Mouse (Mus musculus): ENCODE measurements at regions not wholly inside any gene's neighbourhood (a gene's known extent, or its start where the extent isn't known, plus 50 kb on each side); places are given as distances from the start of the nearest gene placed in this dataset.
A peak's percentile ranks its signal among the peaks of the same experiment; 100 is the strongest.
"Not testable (repeated sequence)": the region's sequence is repeated elsewhere in the genome, so short reads cannot be mapped to it uniquely, and the experiment has no call there.

- no peak overlapping the region for H3K27ac ChIP-seq (ENCODE audit: low read depth, low read length)
- no peaks in the 10 kb centered on the region for H3K27me3 ChIP-seq (ENCODE audit: control insufficient read depth, insufficient read depth, low read length)
- H3K9ac ChIP-seq (ENCODE audit: low read depth, low read length): no peak overlapping the region
- no peaks in the 10 kb centered on the region for H3K36me3 ChIP-seq (ENCODE audit: control insufficient read depth, insufficient read depth, low read length)
- DNase-seq (ENCODE audit: low spot score) (no peak), ATAC-seq (ENCODE audit: low FRiP score) (no peak)
- no peak overlapping the region for H3K4me2 ChIP-seq (replicated peaks; ENCODE audit: low read depth, low read length)
- H3K9me3 ChIP-seq (ENCODE audit: control insufficient read depth, low read length): no peaks in the 10 kb centered on the region
- no peaks in the 10 kb centered on the region for H3K4me1 ChIP-seq (replicated peaks; ENCODE audit: control insufficient read depth, insufficient read depth, low read length)
- H3K4me3 ChIP-seq (ENCODE audit: low read depth, low read length): no peak overlapping the region
These were observed 169.2 kb upstream of the Hddc2 start for GRCm38 (mm10) chr10:31143856-31144488.

- no peak for ATAC-seq (ENCODE audit: low FRiP score)
- Histone ChIP-seq H3K9me3 (ENCODE audit: control insufficient read depth, low read length) (no peaks in the 10 kb centered on the region), H3K9ac (ENCODE audit: low read depth, low read length) (no peak overlapping the region), H3K36me3 (ENCODE audit: control insufficient read depth, insufficient read depth, low read length) (no peaks in the 10 kb centered on the region), H3K27me3 (ENCODE audit: control insufficient read depth, insufficient read depth, low read length) (no peaks in the 10 kb centered on the region), H3K4me1 (replicated peaks; ENCODE audit: control insufficient read depth, insufficient read depth, low read length) (no peaks in the 10 kb centered on the region), H3K27ac (ENCODE audit: low read depth, low read length) (no peak overlapping the region), H3K4me3 (ENCODE audit: low read depth, low read length) (no peak overlapping the region), H3K4me2 (replicated peaks; ENCODE audit: low read depth, low read length) (no peak overlapping the region)
- 85% methylated on average over 3 of the region's 3 CpGs for WGBS
- DNase-seq (ENCODE audit: low spot score): no peak
These were observed 168.7 kb upstream of the Hddc2 start for GRCm38 (mm10) chr10:31144489-31144872.

GRCm38 (mm10) chr10:31173169-31173686, 140.0 kb upstream of the Hddc2 start:
- Histone ChIP-seq H3K27me3 (ENCODE audit: control insufficient read depth, insufficient read depth, low read length) (no peaks in the 10 kb centered on the region), H3K4me3 (ENCODE audit: low read depth, low read length) (no peak overlapping the region), H3K4me1 (replicated peaks; ENCODE audit: control insufficient read depth, insufficient read depth, low read length) (no peaks in the 10 kb centered on the region), H3K9ac (ENCODE audit: low read depth, low read length) (no peak overlapping the region), H3K27ac (ENCODE audit: low read depth, low read length) (no peak overlapping the region), H3K36me3 (ENCODE audit: control insufficient read depth, insufficient read depth, low read length) (no peaks in the 10 kb centered on the region), H3K9me3 (ENCODE audit: control insufficient read depth, low read length) (no peaks in the 10 kb centered on the region), H3K4me2 (replicated peaks; ENCODE audit: low read depth, low read length) (no peak overlapping the region)
- 37% methylated on average over 15 of the region's 15 CpGs for WGBS
- DNase-seq (ENCODE audit: low spot score): peak; percentile 14
- ATAC-seq (ENCODE audit: low FRiP score): peak; percentile 47; the same call in 1 of the 2 replicates

GRCm38 (mm10) chr10:31189577-31189976, 123.6 kb upstream of the Hddc2 start:
- no peak for ATAC-seq (ENCODE audit: low FRiP score)
- no peaks in the 10 kb centered on the region for H3K36me3 ChIP-seq (ENCODE audit: control insufficient read depth, insufficient read depth, low read length)
- WGBS: 50% methylated on average over 1 of the region's 1 CpGs

GRCm38 (mm10) chr10:31212164-31212563, 101.0 kb upstream of the Hddc2 start:
- H3K9me3 ChIP-seq (ENCODE audit: control insufficient read depth, low read length); H3K4me3 ChIP-seq (ENCODE audit: low read depth, low read length); H3K27ac ChIP-seq (ENCODE audit: low read depth, low read length); H3K9ac ChIP-seq (ENCODE audit: low read depth, low read length); H3K27me3 ChIP-seq (ENCODE audit: control insufficient read depth, insufficient read depth, low read length); H3K4me1 ChIP-seq (replicated peaks; ENCODE audit: control insufficient read depth, insufficient read depth, low read length); H3K36me3 ChIP-seq (ENCODE audit: control insufficient read depth, insufficient read depth, low read length); DNase-seq (ENCODE audit: low spot score); ATAC-seq (ENCODE audit: low FRiP score); H3K4me2 ChIP-seq (replicated peaks; ENCODE audit: low read depth, low read length): not testable (repeated sequence)
- WGBS: 98% methylated on average over 8 of the region's 8 CpGs

More at GRCm38 (mm10) chr10:31189577-31189976, 123.6 kb upstream of the Hddc2 start:
- DNase-seq (ENCODE audit: low spot score): no peak
- H3K9me3 ChIP-seq (ENCODE audit: control insufficient read depth, low read length): no peaks in the 10 kb centered on the region
- no peak overlapping the region for H3K4me2 ChIP-seq (replicated peaks; ENCODE audit: low read depth, low read length)
- no peaks in the 10 kb centered on the region for H3K27me3 ChIP-seq (ENCODE audit: control insufficient read depth, insufficient read depth, low read length)
- H3K9ac ChIP-seq (ENCODE audit: low read depth, low read length): no peak overlapping the region
- no peaks in the 10 kb centered on the region for H3K4me1 ChIP-seq (replicated peaks; ENCODE audit: control insufficient read depth, insufficient read depth, low read length)
- no peak overlapping the region for H3K27ac ChIP-seq (ENCODE audit: low read depth, low read length)
- no peak overlapping the region for H3K4me3 ChIP-seq (ENCODE audit: low read depth, low read length)

GRCm38 (mm10) chr10:31212778-31213454, 100.3 kb upstream of the Hddc2 start:
- Histone ChIP-seq H3K4me3 (ENCODE audit: low read depth, low read length) (no peak overlapping the region), H3K9ac (ENCODE audit: low read depth, low read length) (no peak overlapping the region), H3K27me3 (ENCODE audit: control insufficient read depth, insufficient read depth, low read length) (no peaks in the 10 kb centered on the region), H3K4me1 (replicated peaks; ENCODE audit: control insufficient read depth, insufficient read depth, low read length) (no peaks in the 10 kb centered on the region), H3K27ac (ENCODE audit: low read depth, low read length) (no peak overlapping the region), H3K9me3 (ENCODE audit: control insufficient read depth, low read length) (no peaks in the 10 kb centered on the region), H3K4me2 (replicated peaks; ENCODE audit: low read depth, low read length) (no peak overlapping the region), H3K36me3 (ENCODE audit: control insufficient read depth, insufficient read depth, low read length) (no peaks in the 10 kb centered on the region)
- ATAC-seq (ENCODE audit: low FRiP score) (no peak), DNase-seq (ENCODE audit: low spot score) (no peak)
- WGBS: 77% methylated on average over 2 of the region's 2 CpGs

GRCm38 (mm10) chr10:31221902-31222301, 91.3 kb upstream of the Hddc2 start:
- no peaks in the 10 kb centered on the region for H3K27me3 ChIP-seq (ENCODE audit: control insufficient read depth, insufficient read depth, low read length)
- no peak for ATAC-seq (ENCODE audit: low FRiP score)
- H3K27ac ChIP-seq (ENCODE audit: low read depth, low read length): no peak overlapping the region
- no peaks in the 10 kb centered on the region for H3K36me3 ChIP-seq (ENCODE audit: control insufficient read depth, insufficient read depth, low read length)
- WGBS: 75% methylated on average over 1 of the region's 1 CpGs
- no peak for DNase-seq (ENCODE audit: low spot score)
- no peaks in the 10 kb centered on the region for H3K9me3 ChIP-seq (ENCODE audit: control insufficient read depth, low read length)
- no peak overlapping the region for H3K9ac ChIP-seq (ENCODE audit: low read depth, low read length)
- H3K4me2 ChIP-seq (replicated peaks; ENCODE audit: low read depth, low read length): no peak overlapping the region
- no peak overlapping the region for H3K4me3 ChIP-seq (ENCODE audit: low read depth, low read length)
- H3K4me1 ChIP-seq (replicated peaks; ENCODE audit: control insufficient read depth, insufficient read depth, low read length): no peaks in the 10 kb centered on the region

- WGBS: 89% methylated on average over 3 of the region's 3 CpGs
- Histone ChIP-seq H3K4me3 (ENCODE audit: low read depth, low read length) (no peak overlapping the region), H3K9ac (ENCODE audit: low read depth, low read length) (no peak overlapping the region), H3K9me3 (ENCODE audit: control insufficient read depth, low read length) (no peaks in the 10 kb centered on the region), H3K27me3 (ENCODE audit: control insufficient read depth, insufficient read depth, low read length) (no peaks in the 10 kb centered on the region), H3K27ac (ENCODE audit: low read depth, low read length) (no peak overlapping the region), H3K36me3 (ENCODE audit: control insufficient read depth, insufficient read depth, low read length) (no peaks in the 10 kb centered on the region), H3K4me2 (replicated peaks; ENCODE audit: low read depth, low read length) (no peak overlapping the region), H3K4me1 (replicated peaks; ENCODE audit: control insufficient read depth, insufficient read depth, low read length) (no peaks in the 10 kb centered on the region)
- no peak for ATAC-seq (ENCODE audit: low FRiP score)
- no peak for DNase-seq (ENCODE audit: low spot score)
These were observed 84.1 kb upstream of the Hddc2 start for GRCm38 (mm10) chr10:31229078-31229477.

GRCm38 (mm10) chr10:31242442-31242966, 70.7 kb upstream of the Hddc2 start:
- Histone ChIP-seq H3K9me3 (ENCODE audit: control insufficient read depth, low read length) (no peaks in the 10 kb centered on the region), H3K27ac (ENCODE audit: low read depth, low read length) (no peak overlapping the region), H3K27me3 (ENCODE audit: control insufficient read depth, insufficient read depth, low read length) (no peaks in the 10 kb centered on the region), H3K4me2 (replicated peaks; ENCODE audit: low read depth, low read length) (no peak overlapping the region), H3K9ac (ENCODE audit: low read depth, low read length) (no peak overlapping the region), H3K4me3 (ENCODE audit: low read depth, low read length) (no peak overlapping the region), H3K4me1 (replicated peaks; ENCODE audit: control insufficient read depth, insufficient read depth, low read length) (no peaks in the 10 kb centered on the region), H3K36me3 (ENCODE audit: control insufficient read depth, insufficient read depth, low read length) (no peaks in the 10 kb centered on the region)
- 75% methylated on average over 3 of the region's 3 CpGs for WGBS
- ATAC-seq (ENCODE audit: low FRiP score) (no peak), DNase-seq (ENCODE audit: low spot score) (no peak)
